Mouse (Mus musculus) MEL (cell line): ENCODE measurements around the gene Gpr150. TPM values are rescaled to one million over a fixed set of nuclear protein-coding genes. Genes with fewer than 3 reads are reported as not detected.

Source experiments
- DNase-seq: peaks from one replicate; pipeline ENCODE4 v3.0.0; 2011; ENCODE audit warnings: low read depth, low spot score
- H3K27ac ChIP-seq: 2 replicates; pipeline ENCODE4 v1.5.1; 2012; ENCODE audit warnings: low read depth, mild to moderate bottlenecking, control low read depth, low read length, moderate library complexity; ENCODE audit not compliant: control insufficient read depth
- H3K27me3 ChIP-seq, 2 experiments: fragments of 150-350 bp in 1 of 2; sonication (generic) in 1 of 2; 2 replicates each; pipeline ENCODE4 v1.6.1; 2012; ENCODE audit warnings: low read length in 2 of 2, mild to moderate bottlenecking in 2 of 2, improper control_type of control experiment in 1 of 2, moderate library complexity in 1 of 2; ENCODE audit not compliant: insufficient read depth in 2 of 2, control insufficient read depth in 1 of 2
- H3K36me3 ChIP-seq, 2 experiments: 2 replicates each; pipeline ENCODE4 v1.6.1; 2012 to 2014; ENCODE audit warnings: low read length in 2 of 2, improper control_type of control experiment in 1 of 2, inconsistent platforms in 1 of 2, mild to moderate bottlenecking in 1 of 2; ENCODE audit not compliant: insufficient read depth in 2 of 2, control insufficient read depth in 1 of 2
- H3K4me1 ChIP-seq, 2 experiments: fragments of 150-350 bp in 1 of 2; sonication (generic) in 1 of 2; 2 replicates each; pipeline ENCODE4 v1.6.1; 2012; ENCODE audit warnings: low read length in 2 of 2, improper control_type of control experiment in 1 of 2, mild to moderate bottlenecking in 1 of 2; ENCODE audit not compliant: insufficient read depth in 2 of 2, control insufficient read depth in 1 of 2
- H3K4me3 ChIP-seq, 2 experiments: fragments of 150-350 bp in 1 of 2; sonication (generic) in 1 of 2; 2 replicates each; pipeline ENCODE4 v1.5.1; 2012; ENCODE audit warnings: low read depth in 2 of 2, low read length in 2 of 2, mild to moderate bottlenecking in 2 of 2, moderate library complexity in 2 of 2, control low read depth in 1 of 2, improper control_type of control experiment in 1 of 2; ENCODE audit not compliant: control insufficient read depth in 1 of 2, insufficient read depth in 1 of 2
- H3K79me2 ChIP-seq: 2 replicates; pipeline ENCODE4 v1.6.1; 2012; ENCODE audit warnings: mild to moderate bottlenecking, low read length, moderate library complexity; ENCODE audit not compliant: control insufficient read depth, poor library complexity, insufficient read depth
- H3K9ac ChIP-seq: 2 replicates; pipeline ENCODE4 v1.6.1; 2012; ENCODE audit warnings: low read depth, mild to moderate bottlenecking, control low read depth, low read length, moderate library complexity; ENCODE audit not compliant: control insufficient read depth, poor library complexity, severe bottlenecking
- H3K9me3 ChIP-seq: fragments of 150-350 bp; sonication (generic); replicated peaks from 2 replicates; pipeline ENCODE4 v1.6.1; 2012; ENCODE audit warnings: mild to moderate bottlenecking, low read length, improper control_type of control experiment, moderate library complexity; ENCODE audit not compliant: insufficient read depth
- CHD1 ChIP-seq: IDR thresholded peaks from 2 replicates; pipeline ENCODE4 v1.6.1; 2012; ENCODE audit warnings: low read depth, mild to moderate bottlenecking, inconsistent platforms, low read length, improper control_type of control experiment
- CTCF ChIP-seq, 3 experiments: IDR thresholded peaks in 2 of 3; conservative IDR thresholded peaks in 1 of 3; 2 replicates each; pipeline ENCODE4 v1.5.1; 2011 to 2012; ENCODE audit warnings: low read length in 3 of 3, low read depth in 2 of 3, mild to moderate bottlenecking in 2 of 3, improper control_type of control experiment in 1 of 3, inconsistent platforms in 1 of 3, mixed read lengths in 1 of 3, moderate library complexity in 1 of 3; ENCODE audit not compliant: control insufficient read depth in 1 of 3, insufficient read depth in 1 of 3, poor library complexity in 1 of 3, severe bottlenecking in 1 of 3
- E2F4 ChIP-seq: IDR thresholded peaks from 2 replicates; pipeline ENCODE4 v1.6.1; 2011; ENCODE audit warnings: low read depth, low read length, improper control_type of control experiment, borderline replicate concordance
- GATA1 ChIP-seq: IDR thresholded peaks from 2 replicates; pipeline ENCODE4 v1.6.1; 2011; ENCODE audit warnings: low read depth, low read length, improper control_type of control experiment
- HCFC1 ChIP-seq: IDR thresholded peaks from 2 replicates; pipeline ENCODE4 v1.6.1; 2012; ENCODE audit warnings: low read depth, mild to moderate bottlenecking, inconsistent platforms, low read length, improper control_type of control experiment, moderate library complexity
- MAFK ChIP-seq: IDR thresholded peaks from 2 replicates; pipeline ENCODE4 v1.6.1; 2011; ENCODE audit warnings: low read depth, mild to moderate bottlenecking, low read length, improper control_type of control experiment, borderline replicate concordance
- MAZ ChIP-seq: IDR thresholded peaks from 2 replicates; pipeline ENCODE4 v1.6.1; 2012; ENCODE audit warnings: low read depth, mild to moderate bottlenecking, inconsistent platforms, low read length, improper control_type of control experiment
- MEF2A ChIP-seq: IDR thresholded peaks from 2 replicates; pipeline ENCODE4 v1.6.1; 2014; ENCODE audit warnings: low read depth, mild to moderate bottlenecking, inconsistent platforms, low read length, improper control_type of control experiment; ENCODE audit not compliant: poor library complexity, insufficient replicate concordance, severe bottlenecking; ENCODE audit errors: extremely low read depth
- MYB ChIP-seq: IDR thresholded peaks from 2 replicates; pipeline ENCODE4 v1.6.1; 2011; ENCODE audit warnings: mild to moderate bottlenecking, low read depth, low read length, improper control_type of control experiment
- MYC ChIP-seq: IDR thresholded peaks from 2 replicates; pipeline ENCODE4 v1.6.1; 2011; ENCODE audit warnings: low read depth, mild to moderate bottlenecking, low read length, improper control_type of control experiment, moderate library complexity
- NRF1 ChIP-seq: IDR thresholded peaks from 2 replicates; pipeline ENCODE4 v1.6.1; 2014; ENCODE audit warnings: low read depth, mild to moderate bottlenecking, inconsistent platforms, low read length, improper control_type of control experiment, moderate library complexity; ENCODE audit not compliant: poor library complexity, insufficient read depth, severe bottlenecking
- POLR2A ChIP-seq, 2 experiments: IDR thresholded peaks; 2 replicates each; pipeline ENCODE4 v1.6.1; 2011 to 2012; ENCODE audit warnings: low read length in 2 of 2, mild to moderate bottlenecking in 2 of 2, control low read depth in 1 of 2, improper control_type of control experiment in 1 of 2, low read depth in 1 of 2, moderate library complexity in 1 of 2; ENCODE audit not compliant: control insufficient read depth in 1 of 2, insufficient read depth in 1 of 2, poor library complexity in 1 of 2
- RAD21 ChIP-seq: IDR thresholded peaks from 2 replicates; pipeline ENCODE4 v1.6.1; 2011; ENCODE audit warnings: mild to moderate bottlenecking, low read depth, low read length, improper control_type of control experiment
- SMC3 ChIP-seq: IDR thresholded peaks from 2 replicates; pipeline ENCODE4 v1.6.1; 2011; ENCODE audit warnings: low read depth, low read length, improper control_type of control experiment
- TAL1 ChIP-seq: IDR thresholded peaks from 2 replicates; pipeline ENCODE4 v1.6.1; 2012; ENCODE audit warnings: mild to moderate bottlenecking, inconsistent platforms, low read length, moderate library complexity, mixed read lengths
- TBP ChIP-seq: IDR thresholded peaks from 2 replicates; pipeline ENCODE4 v1.8.0; 2011; ENCODE audit warnings: low read depth, low read length, improper control_type of control experiment
- UBTF ChIP-seq: IDR thresholded peaks from 2 replicates; pipeline ENCODE4 v1.6.1; 2012; ENCODE audit warnings: low read depth, mild to moderate bottlenecking, inconsistent platforms, low read length, improper control_type of control experiment, moderate library complexity, borderline replicate concordance; ENCODE audit not compliant: insufficient read depth
- USF1 ChIP-seq: IDR thresholded peaks from 2 replicates; pipeline ENCODE4 v1.6.1; 2014; ENCODE audit warnings: low read depth, mild to moderate bottlenecking, inconsistent platforms, low read length, improper control_type of control experiment, moderate library complexity
- USF2 ChIP-seq, 2 experiments: IDR thresholded peaks; 2 replicates each; pipeline ENCODE4 v1.6.1; 2011 to 2012; ENCODE audit warnings: improper control_type of control experiment in 2 of 2, low read length in 2 of 2, borderline replicate concordance in 1 of 2, inconsistent platforms in 1 of 2, low read depth in 1 of 2, mild to moderate bottlenecking in 1 of 2; ENCODE audit not compliant: insufficient read depth in 1 of 2
- ZC3H11A ChIP-seq: IDR thresholded peaks from 2 replicates; pipeline ENCODE4 v1.6.1; 2012; ENCODE audit warnings: low read depth, mild to moderate bottlenecking, inconsistent platforms, low read length, improper control_type of control experiment
- polyA plus RNA-seq, 2 experiments: library from polyadenylated mRNA; stranded (reverse) in 1 of 2; unstranded in 1 of 2; fragments of >175 nt in 1 of 2; fragments of >200 nt in 1 of 2; gene quantifications; 2 replicates each; pipeline versions ENCODE4 v1.2.1 to v1.2.4; 2012; ENCODE audit warnings: low replicate concordance in 2 of 2, low read depth in 1 of 2; ENCODE audit not compliant: insufficient read length in 2 of 2, insufficient read depth in 1 of 2, missing spikeins in 1 of 2
- total RNA-seq: library from RNA; depleted of rRNA; stranded (reverse); fragments of 300-350 nt; gene quantifications from 2 replicates; pipeline ENCODE4 v1.2.3, GENCODE M21; 2012; rRNA removed

Gpr150 gene
- total RNA-seq (not detected in 2 replicates), polyA plus RNA-seq (not detected)

- H3K27ac ChIP-seq = no peak within 1 kb of the TSS
- no peak within 1 kb of the TSS for H3K4me3 ChIP-seq
- TF ChIP-seq TBP (no peak), GATA1 (no peak), MEF2A (no peak), ZC3H11A (no peak), MAZ (no peak), MAFK (no peak), TAL1 (no peak), POLR2A (IDR thresholded peaks at IDR 0.05; ENCODE audit: control insufficient read depth in 1 of 2, insufficient read depth in 1 of 2, low read depth in 1 of 2, low read length in 2 of 2, poor library complexity in 1 of 2) (no peak), MYB (no peak), MYC (no peak), USF1 (no peak), RAD21 (no peak), CTCF (IDR thresholded peaks at IDR 0.05 in 2 of 3, conservative IDR thresholded peaks at IDR 0.05 in 1 of 3; ENCODE audit: control insufficient read depth in 1 of 3, insufficient read depth in 1 of 3, low read depth in 2 of 3, low read length in 3 of 3, poor library complexity in 1 of 3, severe bottlenecking in 1 of 3) (no peak), HCFC1 (no peak), UBTF (no peak), SMC3 (no peak)
- TF ChIP-seq, all 39 proteins: peak for 0
Observed at GRCm38 (mm10) chr13:76056896-76057266, at the start of gene Gpr150. Gpr150 (minus strand) TSS chr13:76056996.

GRCm38 (mm10) chr13:76101989-76102388 lies 45.2 kb upstream of the Gpr150 start:
- Histone ChIP-seq H3K4me1 (peaks cover 8 to 9% of the 10 kb centered on the region in 2 experiments; a peak in 3 of 4 replicates), H3K9me3 (no peaks in the 10 kb centered on the region), H3K9ac (no peak overlapping the region), H3K27ac (no peak overlapping the region), H3K36me3 (peaks cover 0 to 13% of the 10 kb centered on the region in 2 experiments; a peak in 2 of 4 replicates), H3K27me3 (no peaks in the 10 kb centered on the region), H3K79me2 (peaks cover 7% of the 10 kb centered on the region; the same call in 1 of the 2 replicates), H3K4me3 (no peak overlapping the region)
- no peak for TF ChIP-seq USF2 (IDR thresholded peaks at IDR 0.05; ENCODE audit: borderline replicate concordance in 1 of 2, insufficient read depth in 1 of 2, low read depth in 1 of 2, low read length in 2 of 2)
- no peak for TF ChIP-seq MAZ
- no peak for TF ChIP-seq CHD1
- no peak for TF ChIP-seq MYB
- no peak for TF ChIP-seq NRF1
- TF ChIP-seq POLR2A (IDR thresholded peaks at IDR 0.05; ENCODE audit: control insufficient read depth in 1 of 2, insufficient read depth in 1 of 2, low read depth in 1 of 2, low read length in 2 of 2, poor library complexity in 1 of 2) = no peak
- no peak for TF ChIP-seq ZC3H11A
- no peak for TF ChIP-seq SMC3
- TF ChIP-seq E2F4 = no peak
- TF ChIP-seq USF1 = no peak
- DNase-seq = no peak

More at GRCm38 (mm10) chr13:76056896-76057266, at the start of gene Gpr150:
- Histone ChIP-seq H3K9ac (no peak within 1 kb of the TSS), H3K79me2 (no peaks in the 10 kb centered on the region), H3K36me3 (no peaks in the 10 kb centered on the region), H3K4me1 (no peaks in the 10 kb centered on the region), H3K27me3 (no peaks in the 10 kb centered on the region), H3K9me3 (no peaks in the 10 kb centered on the region)
- DNase-seq = no peak
